Mouse (Mus musculus) right cerebral cortex, adult 2 months (tissue): Measurements from ENCODE around the gene Casp4.

ENCODE experiments used
- DNase-seq, 2 experiments: peaks; one replicate each; pipeline ENCODE4 v3.0.0; 2021 to 2022; ENCODE audit warnings: low spot score in 2 of 2

Casp4 gene

DNA sequence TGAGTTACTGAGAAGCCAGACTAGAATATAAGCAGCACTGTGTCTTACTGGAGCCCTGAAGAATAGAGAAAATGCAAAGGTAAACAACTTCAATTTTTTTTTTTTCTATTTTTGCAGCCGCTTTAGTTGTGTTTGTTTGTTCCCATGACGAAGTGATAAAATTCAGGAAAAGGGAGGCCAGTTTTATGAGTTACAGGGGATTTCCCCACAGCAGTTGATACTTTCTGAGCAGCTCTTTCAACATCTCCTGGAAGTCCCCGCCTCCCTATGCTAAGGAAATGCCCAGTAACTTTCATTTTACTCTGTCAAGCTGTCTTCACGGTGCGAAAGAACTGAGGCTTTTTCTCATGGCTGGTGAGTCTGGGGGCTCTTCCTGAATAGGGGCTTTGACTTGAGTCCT lies at the start of gene Casp4:
TSS of gene Casp4 (plus strand) at position 268 of the 400 bp plus-strand sequence.
- no peak for DNase-seq

DNA sequence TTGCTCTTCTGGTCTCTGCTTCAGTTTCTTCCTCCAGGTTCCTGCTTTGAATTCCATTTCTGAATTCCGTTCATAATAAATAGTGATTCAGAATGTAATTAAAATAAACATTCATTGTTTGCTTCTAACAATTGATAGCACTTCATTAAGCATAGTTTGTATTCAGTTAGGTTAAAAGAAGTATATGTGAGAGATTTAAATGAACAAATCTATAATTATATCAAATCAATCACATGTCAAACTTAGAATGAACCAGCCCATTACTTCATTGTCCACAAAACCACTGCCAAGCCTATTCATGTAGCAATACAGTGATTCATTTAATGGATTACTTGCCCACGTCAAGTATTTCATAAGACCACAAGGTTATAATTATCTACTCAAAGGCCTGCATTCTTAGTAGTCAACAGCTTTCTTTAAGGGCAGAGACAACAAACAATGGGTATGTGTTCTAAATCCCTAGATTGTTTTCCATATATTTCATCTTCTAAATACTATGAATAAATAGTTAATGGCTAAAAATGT lies 44.6 kb upstream of the Casp4 start:
- DNase-seq: no peak

GRCm38 (mm10) chr9:5270274-5270673 lies 38.4 kb upstream of the Casp4 start:
- DNase-seq: no peak

GRCm38 (mm10) chr9:5270884-5271283 lies 37.7 kb upstream of the Casp4 start:
- DNase-seq: no peak

- no peak for DNase-seq
Observed at GRCm38 (mm10) chr9:5271334-5271845, 37.2 kb upstream of the Casp4 start.

GRCm38 (mm10) chr9:5286071-5286470 lies 22.6 kb upstream of the Casp4 start:
- no peak for DNase-seq

GRCm38 (mm10) chr9:5286597-5286996 lies 22.0 kb upstream of the Casp4 start:
- DNase-seq: no peak

DNA sequence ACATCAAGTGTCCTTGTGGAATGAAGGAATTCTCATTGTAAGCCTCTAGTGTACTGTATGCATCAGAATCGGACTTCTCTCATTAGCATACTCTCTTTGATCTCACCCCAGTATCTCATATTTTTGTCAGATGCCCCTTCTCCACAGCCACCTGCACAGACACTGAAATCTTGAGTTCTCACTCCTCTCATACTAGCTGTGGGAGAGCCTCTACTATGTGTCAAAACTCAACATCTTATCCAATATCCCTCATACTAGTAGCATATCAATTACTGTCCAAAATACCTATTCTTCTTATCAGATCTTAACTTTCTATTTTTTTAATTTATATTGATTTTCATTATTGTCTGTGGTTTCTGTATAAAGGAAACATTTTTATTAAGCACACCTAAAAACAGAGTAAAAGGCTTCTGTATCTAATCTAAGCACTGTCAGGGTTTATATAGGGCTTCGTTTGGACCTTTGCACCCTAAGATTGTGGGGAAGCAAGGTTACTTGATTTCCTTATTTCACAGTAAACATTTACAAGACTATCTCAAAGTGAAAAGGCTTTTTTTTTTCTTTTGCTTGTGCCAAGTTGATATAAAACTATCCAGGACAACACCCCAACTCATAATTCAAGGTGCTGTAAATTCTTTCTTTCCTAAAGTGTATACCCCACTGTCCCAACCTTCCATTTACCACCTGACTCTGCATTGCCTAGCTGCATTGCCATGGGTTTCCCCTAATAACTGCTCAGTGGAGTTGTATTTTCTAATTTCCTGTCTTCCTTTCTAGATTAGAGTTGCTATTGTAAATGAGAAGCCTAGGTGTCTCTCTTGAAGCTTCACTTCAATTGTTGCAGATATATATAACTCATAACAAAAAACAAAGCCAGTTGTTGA lies 12.0 kb upstream of the Casp4 start:
- DNase-seq: no peak

- peak in 1 of 2 experiments; percentile 5 for DNase-seq
Observed at GRCm38 (mm10) chr9:5298329-5299131, 10.1 kb upstream of the Casp4 start, which contains the start of gene Casp1. TSS of gene Casp1 (plus strand) at chr9:5298517.

- DNase-seq: no peak
Observed at GRCm38 (mm10) chr9:5299132-5299381, 9.6 kb upstream of the Casp4 start.

GRCm38 (mm10) chr9:5310112-5310511 lies 1.5 kb downstream of the Casp4 start:
- no peak for DNase-seq

DNA sequence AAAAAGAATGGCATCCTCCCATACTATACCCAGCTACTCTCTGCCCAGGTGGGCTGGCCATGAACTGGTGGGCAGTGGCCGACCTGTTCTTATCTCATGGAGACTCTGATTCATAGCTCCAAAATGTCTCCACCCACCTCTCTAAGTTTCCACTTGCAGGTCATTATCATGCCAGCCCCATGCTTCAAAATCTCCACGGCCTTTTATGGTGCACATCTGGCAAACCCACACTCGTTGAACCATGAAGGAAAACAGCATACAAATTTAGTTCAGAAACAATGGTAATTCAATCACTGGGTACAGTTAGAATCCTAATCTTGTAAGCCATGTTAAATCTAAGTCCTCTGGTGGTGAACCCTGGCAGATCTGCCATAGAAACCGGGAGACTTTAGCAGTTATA lies 2.8 kb downstream of the Casp4 start:
- DNase-seq: no peak

DNA sequence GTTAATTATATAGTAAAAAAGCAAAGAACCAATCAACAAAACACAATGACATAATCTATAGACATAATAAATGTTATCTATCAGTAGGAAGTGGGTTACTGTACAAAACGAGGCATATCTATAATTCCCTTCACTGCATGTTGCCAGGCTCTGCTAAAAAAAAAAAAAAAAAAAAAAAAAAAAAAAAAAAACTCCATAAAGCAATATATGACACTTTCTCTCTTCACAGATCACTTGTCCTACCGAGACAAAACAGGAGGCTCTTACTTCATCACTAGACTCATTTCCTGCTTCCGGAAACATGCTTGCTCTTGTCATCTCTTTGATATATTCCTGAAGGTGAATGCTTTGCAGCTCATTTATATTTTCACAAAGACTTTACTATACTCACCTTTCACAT lies 19.6 kb downstream of the Casp4 start:
- no peak for DNase-seq

DNA sequence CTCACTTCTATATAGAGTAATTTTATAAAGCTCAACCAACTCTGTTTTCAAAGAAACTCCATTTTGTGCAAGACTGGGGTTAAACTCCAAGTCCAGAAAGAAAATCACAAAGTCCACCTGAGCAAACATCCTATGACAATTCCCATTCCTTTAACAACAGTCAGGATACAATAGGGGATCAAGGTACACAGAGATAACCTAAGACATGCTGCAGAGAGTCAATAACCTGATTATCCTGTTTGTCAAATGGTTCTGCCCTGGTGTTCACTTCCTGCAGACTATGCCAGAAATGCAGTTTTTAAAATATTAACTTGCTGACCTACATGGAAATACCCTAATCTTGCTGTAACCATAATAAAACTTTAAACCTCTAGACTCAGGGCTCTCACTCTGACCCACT lies 23.8 kb downstream of the Casp4 start:
- DNase-seq: no peak

- DNase-seq: no peak
Observed at GRCm38 (mm10) chr9:5333422-5333821, 24.8 kb downstream of the Casp4 start.

DNA sequence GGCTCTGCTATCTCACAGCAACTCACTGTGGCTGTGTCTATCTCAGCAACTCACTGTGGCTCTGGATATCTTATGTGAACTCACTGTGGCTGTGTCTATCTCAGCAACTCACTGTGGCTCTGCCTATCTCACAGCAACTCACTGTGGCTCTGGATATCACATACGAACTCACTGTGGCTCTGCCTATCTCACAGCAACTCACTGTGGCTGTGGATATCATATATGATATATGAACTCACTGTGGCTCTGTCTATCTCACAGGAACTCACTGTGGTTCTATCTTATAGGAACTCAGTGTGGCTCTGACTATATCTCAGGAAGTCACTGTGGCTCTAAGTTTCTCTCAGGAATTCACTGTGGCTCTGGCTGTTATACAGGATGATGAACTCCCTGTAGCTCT lies 34.5 kb downstream of the Casp4 start:
- DNase-seq: no peak

DNA sequence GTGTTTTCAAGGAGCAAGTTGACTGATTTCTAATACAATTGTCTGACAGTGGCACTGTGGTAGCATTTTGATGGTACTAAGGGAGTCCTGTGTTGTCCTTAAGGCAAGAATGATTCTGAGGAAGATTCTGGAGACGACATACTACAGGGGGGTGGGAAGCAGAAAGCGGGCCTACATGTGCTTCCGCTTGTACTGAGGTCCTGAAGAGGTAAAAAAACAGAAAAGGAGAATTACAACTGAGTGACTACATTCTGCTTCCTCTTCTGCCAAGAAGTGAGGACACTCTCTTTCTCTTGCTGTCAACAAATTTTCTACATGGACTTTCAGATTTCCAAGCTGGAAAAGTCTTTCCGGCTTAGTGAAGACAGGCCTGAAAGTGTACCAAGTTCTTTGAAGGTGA lies 35.5 kb downstream of the Casp4 start:
- no peak for DNase-seq

DNA sequence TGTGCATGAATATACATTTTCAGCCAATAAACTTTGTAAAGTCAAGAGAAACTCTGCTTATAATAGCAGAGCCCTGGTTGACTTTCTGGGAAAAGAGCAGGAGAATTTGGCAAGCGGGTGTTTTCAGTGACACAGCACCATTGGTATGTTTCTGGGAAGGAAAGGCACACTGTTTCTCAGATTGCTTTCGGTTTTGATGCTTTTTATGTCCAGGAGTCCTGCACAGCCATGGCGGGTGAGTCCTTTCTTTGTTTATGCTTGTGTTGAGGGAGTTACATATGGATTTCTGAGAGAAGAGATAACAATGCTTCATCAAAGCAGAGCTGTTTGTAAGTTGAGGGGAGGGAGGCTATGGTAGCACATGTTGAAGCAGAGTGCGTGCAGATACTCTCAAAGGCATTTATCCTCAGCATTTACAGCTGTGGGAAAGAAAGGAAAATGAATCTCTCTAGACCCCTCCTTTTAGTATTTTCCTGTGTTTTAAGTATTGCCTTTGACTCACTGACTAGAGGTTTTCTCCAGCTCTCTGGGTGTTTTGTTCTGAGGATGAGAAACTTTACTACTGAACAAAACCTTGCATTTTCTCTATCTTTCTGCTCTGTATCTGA lies 36.8 kb downstream of the Casp4 start, which contains the start of gene Casp12:
TSS of gene Casp12 (plus strand) at position 140 of the 608 bp plus-strand sequence.
- DNase-seq: no peak

DNA sequence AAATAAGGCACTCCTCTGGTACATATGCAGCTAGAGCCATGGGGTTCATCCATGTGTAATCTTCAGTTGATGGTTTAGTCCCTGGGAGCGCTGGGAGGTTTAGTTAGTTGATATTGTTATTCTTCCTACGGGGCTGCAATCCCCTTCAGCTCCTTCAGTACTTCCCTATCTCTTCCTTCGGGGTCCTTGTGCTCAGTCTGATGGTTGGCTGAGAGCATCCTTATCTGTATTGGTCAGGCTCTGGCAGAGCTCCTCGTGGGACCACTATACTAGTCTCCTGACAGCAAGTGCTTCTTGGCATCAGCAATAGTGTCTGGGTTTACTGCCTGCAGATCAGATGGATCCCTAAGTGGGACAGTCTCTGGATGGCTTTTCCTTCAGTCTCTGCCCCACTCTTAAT lies 38.8 kb downstream of the Casp4 start:
- DNase-seq: no peak

- no peak for DNase-seq
Observed at GRCm38 (mm10) chr9:5353673-5354072, 45.0 kb downstream of the Casp4 start.

DNA sequence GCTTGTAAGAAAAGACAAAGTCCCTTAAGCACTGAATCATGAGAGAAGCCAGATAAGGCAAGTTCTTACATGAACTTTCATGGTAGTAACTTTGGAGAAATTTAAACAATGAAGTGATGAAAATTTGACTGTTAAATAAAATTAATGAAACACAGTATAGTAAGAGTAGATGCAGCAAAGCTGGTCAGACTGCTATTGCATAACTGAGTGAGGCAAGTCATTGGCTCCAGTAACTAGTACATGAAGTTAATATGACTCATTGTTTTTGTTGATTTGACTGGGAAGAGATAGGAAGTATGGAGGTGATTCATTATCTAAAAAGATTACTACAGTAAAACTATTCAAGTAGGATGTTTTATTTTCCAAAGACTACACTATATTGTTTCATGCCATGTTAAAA lies 48.2 kb downstream of the Casp4 start:
- no peak for DNase-seq
